Mouse (Mus musculus) thymus, adult 2 months (tissue): ENCODE data around the gene Pf4.

Source experiments
- CTCF ChIP-seq: fragments of 200-500 bp; IDR thresholded peaks from 2 replicates; pipeline ENCODE4 v1.5.1; 2012; ENCODE audit warnings: mild to moderate bottlenecking, control low read depth, low read length, moderate library complexity, borderline replicate concordance; ENCODE audit not compliant: control insufficient read depth, poor library complexity, insufficient read depth; ENCODE audit errors: extremely low read depth
- POLR2A ChIP-seq: fragments of 200-500 bp; IDR thresholded peaks from 2 replicates; pipeline ENCODE4 v1.6.1; 2012; ENCODE audit warnings: mild to moderate bottlenecking, low read length, control low read depth, moderate library complexity; ENCODE audit not compliant: control insufficient read depth, poor library complexity, insufficient read depth; ENCODE audit errors: extremely low read depth

DNA sequence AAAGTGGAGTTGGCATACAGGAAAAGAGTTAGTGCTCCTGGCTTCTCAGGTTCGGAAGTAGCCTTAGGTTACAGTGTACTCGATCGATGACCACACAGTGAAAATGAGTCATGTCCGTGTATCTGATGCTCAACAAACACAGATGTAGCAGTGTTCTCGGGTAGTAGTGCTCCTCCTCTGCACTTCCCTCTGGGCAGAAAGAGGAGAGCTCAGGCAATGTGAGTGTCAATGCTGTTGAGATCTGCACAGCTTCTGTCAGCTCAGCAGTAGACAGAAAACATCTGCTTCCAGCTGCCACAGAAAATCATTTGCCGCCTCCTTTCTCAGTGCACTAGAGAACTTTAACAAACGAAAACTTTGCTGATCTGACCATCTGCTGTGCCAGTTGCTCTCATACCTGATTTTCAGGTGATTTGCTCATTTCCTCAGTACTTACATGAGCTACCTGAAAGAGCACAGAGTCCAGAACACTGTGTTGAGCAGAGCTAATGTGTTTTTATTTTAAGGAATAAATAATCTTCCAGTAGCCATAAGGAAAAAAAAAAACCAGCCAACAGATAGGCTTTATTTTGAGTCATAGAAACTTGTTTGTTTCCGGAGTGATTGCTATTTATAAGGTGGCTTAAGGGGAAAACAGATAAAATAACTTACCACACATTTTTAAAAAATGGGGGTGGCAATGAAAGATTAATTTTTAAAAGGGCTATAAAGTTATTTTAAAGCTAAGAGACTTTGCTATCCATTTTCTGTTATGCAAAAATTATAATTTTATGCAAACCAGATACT, 6.2 kb upstream of the Pf4 start:
- no peak for TF ChIP-seq CTCF
- no peak for TF ChIP-seq POLR2A
